Mouse (Mus musculus): ENCODE data around the gene Chmp6. TPM values are rescaled to one million over a fixed set of nuclear protein-coding genes. Genes with fewer than 3 reads are reported as not detected.

Chmp6 gene
- polyA plus RNA-seq, 2 experiments, result 15.2 to 25.2 TPM

- Histone ChIP-seq H3K4me3 (ENCODE audit: insufficient read depth in 1 of 2, low read depth in 2 of 2, low read length in 2 of 2) (no peak overlapping the region), H3K4me2 (ENCODE audit: low read depth) (no peak overlapping the region), H3K27ac (no peak overlapping the region), H3K27me3 (ENCODE audit: control insufficient read depth, insufficient read depth, low read length) (no peaks in the 10 kb centered on the region), H3K4me1 (replicated peaks; ENCODE audit: control insufficient read depth in 2 of 2, insufficient read depth in 2 of 2, low read length in 1 of 2) (peaks cover 0 to 20% of the 10 kb centered on the region in 2 experiments; a peak in 3 of 4 replicates), H3K9me3 (ENCODE audit: control insufficient read depth, low read length) (no peaks in the 10 kb centered on the region), H3K36me3 (replicated peaks; ENCODE audit: control insufficient read depth, insufficient read depth, low read depth) (no peaks in the 10 kb centered on the region), H3K9ac (replicated peaks) (no peak overlapping the region)
- no peak for ATAC-seq (ENCODE audit: insufficient read depth)
- no peak for TF ChIP-seq CTCF (IDR thresholded peaks at IDR 0.05; ENCODE audit: low read depth)
- TF ChIP-seq EP300 (IDR thresholded peaks at IDR 0.05; ENCODE audit: low read depth), result no peak
- 42% methylated on average over 7 of the region's 7 CpGs for WGBS (ENCODE audit: insufficient replicate concordance)
- DNase-seq (ENCODE audit: low read depth in 3 of 3, low spot score in 3 of 3), result no peak
Observed at GRCm38 (mm10) chr11:119958856-119959255, 45.6 kb downstream of the Chmp6 start.

GRCm38 (mm10) chr11:119959714-119960113 is 46.5 kb downstream of the Chmp6 start:
- no peak overlapping the region for H3K27ac ChIP-seq
- DNase-seq (ENCODE audit: low read depth in 3 of 3, low spot score in 3 of 3) (no peak), ATAC-seq (ENCODE audit: insufficient read depth) (no peak)
- H3K36me3 ChIP-seq (replicated peaks; ENCODE audit: control insufficient read depth, insufficient read depth, low read depth), result no peaks in the 10 kb centered on the region
- no peak overlapping the region for H3K4me3 ChIP-seq (ENCODE audit: insufficient read depth in 1 of 2, low read depth in 2 of 2, low read length in 2 of 2)
- no peaks in the 10 kb centered on the region for H3K9me3 ChIP-seq (ENCODE audit: control insufficient read depth, low read length)
- H3K4me2 ChIP-seq (ENCODE audit: low read depth), result no peak overlapping the region
- H3K27me3 ChIP-seq (ENCODE audit: control insufficient read depth, insufficient read depth, low read length), result no peaks in the 10 kb centered on the region
- 53% methylated on average over 4 of the region's 4 CpGs for WGBS (ENCODE audit: insufficient replicate concordance)
- peaks cover 0 to 16% of the 10 kb centered on the region in 2 experiments; a peak in 3 of 4 replicates for H3K4me1 ChIP-seq (replicated peaks; ENCODE audit: control insufficient read depth in 2 of 2, insufficient read depth in 2 of 2, low read length in 1 of 2)
- TF ChIP-seq EP300 (IDR thresholded peaks at IDR 0.05; ENCODE audit: low read depth) (no peak), CTCF (IDR thresholded peaks at IDR 0.05; ENCODE audit: low read depth) (no peak)
- H3K9ac ChIP-seq (replicated peaks), result no peak overlapping the region

- no peak for ATAC-seq (ENCODE audit: insufficient read depth)
- 49% methylated on average over 6 of the region's 6 CpGs for WGBS (ENCODE audit: insufficient replicate concordance)
Observed at GRCm38 (mm10) chr11:119960671-119961070, 47.4 kb downstream of the Chmp6 start.

GRCm38 (mm10) chr11:119961511-119961910 is 48.3 kb downstream of the Chmp6 start:
- Histone ChIP-seq H3K27me3 (ENCODE audit: control insufficient read depth, insufficient read depth, low read length) (no peaks in the 10 kb centered on the region), H3K36me3 (replicated peaks; ENCODE audit: control insufficient read depth, insufficient read depth, low read depth) (no peaks in the 10 kb centered on the region), H3K9ac (replicated peaks) (no peak overlapping the region), H3K4me1 (replicated peaks; ENCODE audit: control insufficient read depth in 2 of 2, insufficient read depth in 2 of 2, low read length in 1 of 2) (no peaks in the 10 kb centered on the region), H3K27ac (no peak overlapping the region), H3K4me3 (ENCODE audit: insufficient read depth in 1 of 2, low read depth in 2 of 2, low read length in 2 of 2) (no peak overlapping the region), H3K4me2 (ENCODE audit: low read depth) (no peak overlapping the region), H3K9me3 (ENCODE audit: control insufficient read depth, low read length) (no peaks in the 10 kb centered on the region)
- DNase-seq (ENCODE audit: low read depth in 3 of 3, low spot score in 3 of 3) (no peak), ATAC-seq (ENCODE audit: insufficient read depth) (no peak)
- 64% methylated on average over 3 of the region's 3 CpGs for WGBS (ENCODE audit: insufficient replicate concordance)
- TF ChIP-seq CTCF (IDR thresholded peaks at IDR 0.05; ENCODE audit: low read depth) (no peak), EP300 (IDR thresholded peaks at IDR 0.05; ENCODE audit: low read depth) (no peak)

More at GRCm38 (mm10) chr11:119960671-119961070, 47.4 kb downstream of the Chmp6 start:
- H3K27ac ChIP-seq, result no peak overlapping the region
- no peaks in the 10 kb centered on the region for H3K36me3 ChIP-seq (replicated peaks; ENCODE audit: control insufficient read depth, insufficient read depth, low read depth)
- H3K4me2 ChIP-seq (ENCODE audit: low read depth), result no peak overlapping the region
- H3K9ac ChIP-seq (replicated peaks), result no peak overlapping the region
- peaks cover 0 to 6% of the 10 kb centered on the region in 2 experiments; a peak in 3 of 4 replicates for H3K4me1 ChIP-seq (replicated peaks; ENCODE audit: control insufficient read depth in 2 of 2, insufficient read depth in 2 of 2, low read length in 1 of 2)
- H3K27me3 ChIP-seq (ENCODE audit: control insufficient read depth, insufficient read depth, low read length), result no peaks in the 10 kb centered on the region
- DNase-seq (ENCODE audit: low read depth in 3 of 3, low spot score in 3 of 3), result no peak
- H3K4me3 ChIP-seq (ENCODE audit: insufficient read depth in 1 of 2, low read depth in 2 of 2, low read length in 2 of 2), result no peak overlapping the region
- H3K9me3 ChIP-seq (ENCODE audit: control insufficient read depth, low read length), result no peaks in the 10 kb centered on the region
- no peak for TF ChIP-seq CTCF (IDR thresholded peaks at IDR 0.05; ENCODE audit: low read depth)
- TF ChIP-seq EP300 (IDR thresholded peaks at IDR 0.05; ENCODE audit: low read depth), result no peak

GRCm38 (mm10) chr11:119965053-119965452 is 51.8 kb downstream of the Chmp6 start:
- H3K27ac ChIP-seq, result no peak overlapping the region
- no peak overlapping the region for H3K4me2 ChIP-seq (ENCODE audit: low read depth)
- no peaks in the 10 kb centered on the region for H3K27me3 ChIP-seq (ENCODE audit: control insufficient read depth, insufficient read depth, low read length)
- TF ChIP-seq EP300 (IDR thresholded peaks at IDR 0.05; ENCODE audit: low read depth) (no peak), CTCF (IDR thresholded peaks at IDR 0.05; ENCODE audit: low read depth) (no peak)
- 48% methylated on average over 9 of the region's 9 CpGs for WGBS (ENCODE audit: insufficient replicate concordance)
- no peaks in the 10 kb centered on the region for H3K9me3 ChIP-seq (ENCODE audit: control insufficient read depth, low read length)
- H3K9ac ChIP-seq (replicated peaks), result no peak overlapping the region
- H3K4me1 ChIP-seq (replicated peaks; ENCODE audit: control insufficient read depth in 2 of 2, insufficient read depth in 2 of 2, low read length in 1 of 2), result no peaks in the 10 kb centered on the region
- no peak overlapping the region for H3K4me3 ChIP-seq (ENCODE audit: insufficient read depth in 1 of 2, low read depth in 2 of 2, low read length in 2 of 2)
- no peak for DNase-seq (ENCODE audit: low read depth in 3 of 3, low spot score in 3 of 3)
- no peak for ATAC-seq (ENCODE audit: insufficient read depth)
- H3K36me3 ChIP-seq (replicated peaks; ENCODE audit: control insufficient read depth, insufficient read depth, low read depth), result no peaks in the 10 kb centered on the region

All from liver, embryonic 14.5 days (tissue).